7 mouse cellular contexts compared by ENCODE assay signal in genomic region chr1:194839230-194839910, GRCm38 (mm10).
DNase-seq lines count a peak whose midpoint lies in the region; ATAC-seq and TF ChIP-seq lines count a peak whose summit lies in the region.

No protein-coding gene starts in this region.

- DNase-seq in kidney, postnatal 0 days (ENCODE audit: low spot score), result peak; percentile 29
- no peak for DNase-seq in kidney, adult 18-20 months
- no peak for DNase-seq in Patski (ENCODE audit: low read depth, low spot score)
- peak; percentile 28 for DNase-seq in embryonic facial prominence, embryonic 14.5 days (ENCODE audit: low spot score)
- no peak for DNase-seq in liver, postnatal 0 days
- no peak for DNase-seq in natural killer cell, adult 2 months (ENCODE audit: low spot score in 2 of 2)

- H3K9me3 ChIP-seq in kidney, postnatal 0 days (replicated peaks; ENCODE audit: low read length), result no peaks in the 10 kb centered on the region
- H3K9me3 ChIP-seq in E14TG2a.4 (ENCODE audit: low read length), result no peaks in the 10 kb centered on the region
- H3K9me3 ChIP-seq in embryonic facial prominence, embryonic 14.5 days (ENCODE audit: control insufficient read depth, low read length), result no peaks in the 10 kb centered on the region
- no peaks in the 10 kb centered on the region for H3K9me3 ChIP-seq in liver, postnatal 0 days (ENCODE audit: low read length)

- H3K36me3 ChIP-seq in kidney, postnatal 0 days (ENCODE audit: insufficient read depth, low read length), result no peaks in the 10 kb centered on the region
- H3K36me3 ChIP-seq in E14TG2a.4 (ENCODE audit: insufficient read depth, low read length), result no peaks in the 10 kb centered on the region
- no peaks in the 10 kb centered on the region for H3K36me3 ChIP-seq in embryonic facial prominence, embryonic 14.5 days (ENCODE audit: control insufficient read depth, insufficient read depth, low read length)
- no peaks in the 10 kb centered on the region for H3K36me3 ChIP-seq in liver, postnatal 0 days (replicated peaks; ENCODE audit: insufficient read depth, low read length)

- H3K4me1 ChIP-seq in kidney, postnatal 0 days (replicated peaks; ENCODE audit: insufficient read depth, low read length), result no peaks in the 10 kb centered on the region
- no peaks in the 10 kb centered on the region for H3K4me1 ChIP-seq in E14TG2a.4 (replicated peaks; ENCODE audit: low read depth, low read length)
- no peaks in the 10 kb centered on the region for H3K4me1 ChIP-seq in embryonic facial prominence, embryonic 14.5 days (ENCODE audit: control insufficient read depth, insufficient read depth, low read length)
- no peaks in the 10 kb centered on the region for H3K4me1 ChIP-seq in liver, postnatal 0 days (ENCODE audit: insufficient read depth)

- in situ Hi-C loops in Patski (cut with MboI; ENCODE audit: low pct_unique_long_range_greater_than_20kb), result no loop called here

- no peaks in the 10 kb centered on the region for H3K27me3 ChIP-seq in kidney, postnatal 0 days (ENCODE audit: insufficient read depth, low read length)
- no peaks in the 10 kb centered on the region for H3K27me3 ChIP-seq in E14TG2a.4 (ENCODE audit: insufficient read depth, low read length)
- H3K27me3 ChIP-seq in Patski, result no peaks in the 10 kb centered on the region
- no peaks in the 10 kb centered on the region for H3K27me3 ChIP-seq in embryonic facial prominence, embryonic 14.5 days (replicated peaks; ENCODE audit: control insufficient read depth, insufficient read depth, low read length)
- H3K27me3 ChIP-seq in liver, postnatal 0 days (ENCODE audit: insufficient read depth, low read length), result no peaks in the 10 kb centered on the region

- H3K9ac ChIP-seq in kidney, postnatal 0 days (ENCODE audit: low read depth, low read length), result no peak overlapping the region
- H3K9ac ChIP-seq in embryonic facial prominence, embryonic 14.5 days (ENCODE audit: low read depth, low read length), result no peak overlapping the region
- H3K9ac ChIP-seq in liver, postnatal 0 days (replicated peaks), result no peak overlapping the region

- 45% methylated on average over 1 of the region's 1 CpGs for WGBS in kidney, postnatal 0 days
- 27% methylated on average over 1 of the region's 1 CpGs for WGBS in embryonic facial prominence, embryonic 14.5 days
- WGBS in liver, postnatal 0 days (ENCODE audit: insufficient replicate concordance), result 3% methylated on average over 1 of the region's 1 CpGs

- no peak overlapping the region for H3K27ac ChIP-seq in kidney, postnatal 0 days
- H3K27ac ChIP-seq in embryonic facial prominence, embryonic 14.5 days (replicated peaks; ENCODE audit: low read depth, low read length), result no peak overlapping the region
- no peak overlapping the region for H3K27ac ChIP-seq in liver, postnatal 0 days (ENCODE audit: low read depth)

- no peak for ATAC-seq in kidney, postnatal 0 days (replicated peaks; ENCODE audit: low FRiP score, low read depth)
- ATAC-seq in Patski, result peak; percentile 44
- no peak for ATAC-seq in embryonic facial prominence, embryonic 14.5 days (ENCODE audit: low read depth)
- ATAC-seq in liver, postnatal 0 days, result no peak

- no peak for TF ChIP-seq EP300 in liver, postnatal 0 days (IDR thresholded peaks at IDR 0.05; ENCODE audit: low read depth)

- CTCF ChIA-PET in Patski (lab: Charles Lee), result interaction anchor here (0.6 to 2.9 kb wide), 7 partner anchors 20 to 188 kb away, joined by 3 to 18 read pairs (median 4); no protein-coding TSS in a partner anchor

- H3K4me3 ChIP-seq in kidney, postnatal 0 days (replicated peaks; ENCODE audit: low read depth, low read length), result no peak overlapping the region
- no peak overlapping the region for H3K4me3 ChIP-seq in E14TG2a.4 (replicated peaks; ENCODE audit: low read length)
- no peak overlapping the region for H3K4me3 ChIP-seq in embryonic facial prominence, embryonic 14.5 days (ENCODE audit: low read depth, low read length)
- no peak overlapping the region for H3K4me3 ChIP-seq in liver, postnatal 0 days (ENCODE audit: low read depth, low read length)

- POLR2A ChIA-PET in Patski (lab: Charles Lee), result no interaction called here

- peak; percentile 70 for TF ChIP-seq CTCF in kidney, postnatal 0 days (IDR thresholded peaks at IDR 0.05; ENCODE audit: low read depth)
- TF ChIP-seq CTCF in E14TG2a.4 (conservative IDR thresholded peaks at IDR 0.05; ENCODE audit: low read length) (peak; percentile 36), Patski (IDR thresholded peaks at IDR 0.05) (peak; percentile 66)
- TF ChIP-seq CTCF in liver, postnatal 0 days (IDR thresholded peaks at IDR 0.05; ENCODE audit: low read depth), result peak; percentile 60

- H3K4me2 ChIP-seq in kidney, postnatal 0 days (ENCODE audit: low read length), result no peak overlapping the region
- no peak overlapping the region for H3K4me2 ChIP-seq in embryonic facial prominence, embryonic 14.5 days (ENCODE audit: low read depth, low read length)
- no peak overlapping the region for H3K4me2 ChIP-seq in liver, postnatal 0 days (ENCODE audit: low read depth, low read length)

Comparison
In these comparisons a context has a peak if more than half of its experiments do, and no peak if none do; other contexts are left out.
1. DNase-seq: peak in kidney, postnatal 0 days (single experiment) and embryonic facial prominence, embryonic 14.5 days (single experiment); none in kidney, adult 18-20 months (single experiment), Patski (single experiment), liver, postnatal 0 days (single experiment) and natural killer cell, adult 2 months (0 of 2).
2. Peak in every context shown above with its lines, with median percentiles within 50 percentile points of each other: CTCF ChIP-seq.